8 mouse cellular contexts compared by ENCODE assay signal in the genomic region with DNA sequence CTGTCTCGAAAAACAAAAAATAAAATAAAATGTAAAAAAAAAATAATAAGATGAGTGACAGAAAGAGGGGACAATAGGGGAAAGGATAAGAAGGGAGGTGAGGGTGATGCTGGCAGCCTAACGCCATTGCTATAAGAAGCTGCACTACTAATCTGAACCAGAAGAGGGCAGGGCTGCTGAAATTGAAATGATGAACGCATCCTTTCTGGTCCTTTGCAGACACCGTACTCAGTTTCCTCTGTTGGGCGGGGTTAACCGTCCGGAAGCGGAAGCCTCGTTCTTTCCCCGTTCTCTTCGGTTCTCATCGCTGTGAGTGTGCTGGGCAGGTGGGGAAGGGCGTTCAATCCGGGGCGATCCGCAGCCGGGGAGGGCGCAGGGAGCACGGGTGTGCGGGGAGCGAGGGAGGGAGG. TPM values are rescaled to one million over a fixed set of nuclear protein-coding genes. Genes with fewer than 3 reads are reported as not detected.
A peak's percentile ranks its signal among the peaks of the same experiment; 100 is the strongest.
DNase-seq lines count a peak whose midpoint lies in the region; ATAC-seq and TF ChIP-seq lines count a peak whose summit lies in the region.

A gene (plus strand): TSS at position 224 of the 410 bp plus-strand sequence.

- peak within 1 kb of the TSS; percentile 87 for H3K4me3 ChIP-seq in hindbrain, embryonic 11.5 days (ENCODE audit: low read depth, low read length)
- H3K4me3 ChIP-seq in lung, embryonic 16.5 days (ENCODE audit: low read length) = peak within 1 kb of the TSS; percentile 91
- peak within 1 kb of the TSS; percentile 89 for H3K4me3 ChIP-seq in thymus, adult 2 months (ENCODE audit: control insufficient read depth, insufficient read depth, low read length)

- TF ChIP-seq POLR2A in thymus, adult 2 months (IDR thresholded peaks at IDR 0.05; ENCODE audit: control insufficient read depth, extremely low read depth, insufficient read depth, low read length, poor library complexity) = peak; percentile 61; the same call in 1 of the 2 replicates

- peaks cover 11% of the 10 kb centered on the region; the same call in 1 of the 2 replicates for H3K36me3 ChIP-seq in hindbrain, embryonic 11.5 days (ENCODE audit: control insufficient read depth, insufficient read depth, low read length)
- H3K36me3 ChIP-seq in lung, embryonic 16.5 days (ENCODE audit: control insufficient read depth, insufficient read depth, low read length) = peaks cover 27% of the 10 kb centered on the region
- peaks cover 23% of the 10 kb centered on the region for H3K36me3 ChIP-seq in thymus, adult 2 months (ENCODE audit: control insufficient read depth, insufficient read depth, low read length)

- H3K9me3 ChIP-seq in hindbrain, embryonic 11.5 days (ENCODE audit: control insufficient read depth, low read length) = no peaks in the 10 kb centered on the region
- H3K9me3 ChIP-seq in lung, embryonic 16.5 days (ENCODE audit: control insufficient read depth, low read length) = no peaks in the 10 kb centered on the region

- peak within 1 kb of the TSS; percentile 86 for H3K9ac ChIP-seq in hindbrain, embryonic 11.5 days (ENCODE audit: low read depth, low read length)
- peak within 1 kb of the TSS; percentile 95 for H3K9ac ChIP-seq in lung, embryonic 16.5 days (ENCODE audit: low read length)

- peak within 1 kb of the TSS; percentile 51 for H3K4me2 ChIP-seq in hindbrain, embryonic 11.5 days (replicated peaks; ENCODE audit: low read depth, low read length)
- H3K4me2 ChIP-seq in lung, embryonic 16.5 days (ENCODE audit: low read depth, low read length) = peak within 1 kb of the TSS; percentile 61

- no peak for TF ChIP-seq CTCF in thymus, adult 2 months (IDR thresholded peaks at IDR 0.05; ENCODE audit: borderline replicate concordance, control insufficient read depth, extremely low read depth, insufficient read depth, low read length, poor library complexity)

- peak within 1 kb of the TSS; percentile 89 for H3K27ac ChIP-seq in hindbrain, embryonic 11.5 days (ENCODE audit: low read depth, low read length)
- peak within 1 kb of the TSS; percentile 89 for H3K27ac ChIP-seq in lung, embryonic 16.5 days (ENCODE audit: low read length)
- peak within 1 kb of the TSS; percentile 66 for H3K27ac ChIP-seq in thymus, adult 2 months (ENCODE audit: control insufficient read depth, insufficient read depth, low read length)

- WGBS in hindbrain, embryonic 11.5 days = under 1% methylated on average over 21 of the region's 21 CpGs
- 2% methylated on average over 20 of the region's 21 CpGs for WGBS in lung, embryonic 16.5 days
- WGBS in thymus, adult 2 months = under 1% methylated on average over 18 of the region's 21 CpGs

- peak; percentile 98 for DNase-seq in NIH3T3 (ENCODE audit: low read depth)
- DNase-seq in cerebellum, postnatal 10 days = peak; percentile 97 to 99
- peak; percentile 88 to 92 for DNase-seq in frontal cortex, postnatal 10 days (ENCODE audit: low spot score in 2 of 2)
- DNase-seq in hindbrain, embryonic 11.5 days (ENCODE audit: low spot score) = peak; percentile 98
- peak; percentile 94 for DNase-seq in layer of hippocampus, adult 9-11 months
- DNase-seq in ovary, adult 18-20 months (ENCODE audit: low spot score) = peak; percentile 84
- DNase-seq in thymus, adult 2 months = peak; percentile 93

- H3K27me3 ChIP-seq in hindbrain, embryonic 11.5 days (ENCODE audit: control insufficient read depth, insufficient read depth, low read length) = peaks cover 3% of the 10 kb centered on the region; the same call in 1 of the 2 replicates
- peaks cover 6% of the 10 kb centered on the region; the same call in 1 of the 2 replicates for H3K27me3 ChIP-seq in lung, embryonic 16.5 days (ENCODE audit: control insufficient read depth, insufficient read depth, low read depth, low read length)
- no peaks in the 10 kb centered on the region for H3K27me3 ChIP-seq in thymus, adult 2 months (ENCODE audit: control insufficient read depth, insufficient read depth, low read length)

- ATAC-seq in hindbrain, embryonic 11.5 days (ENCODE audit: low FRiP score) = peak; percentile 81
- peak; percentile 90 for ATAC-seq in lung, embryonic 16.5 days (ENCODE audit: low read depth)

- H3K4me1 ChIP-seq in hindbrain, embryonic 11.5 days (replicated peaks; ENCODE audit: control insufficient read depth, insufficient read depth, low read length) = peaks cover 8% of the 10 kb centered on the region
- H3K4me1 ChIP-seq in lung, embryonic 16.5 days (replicated peaks; ENCODE audit: control insufficient read depth, insufficient read depth, low read length) = peaks cover 11% of the 10 kb centered on the region
- peaks cover 17% of the 10 kb centered on the region for H3K4me1 ChIP-seq in thymus, adult 2 months (replicated peaks; ENCODE audit: control insufficient read depth, insufficient read depth, low read length)

RNA-seq across cellular contexts. Expression of the gene that starts here (rescaled TPM):
- polyA plus RNA-seq in hindbrain, embryonic 11.5 days (2014; fragmentation: Nextera tagmentation; extraction: Ambion mirVana) = 833 and 865 TPM in 2 replicates
- polyA plus RNA-seq in lung, embryonic 16.5 days (2015; fragmentation: Nextera tagmentation; extraction: Ambion mirVana) = 787 and 914 TPM in 2 replicates
- 481 and 516 TPM in 2 replicates for polyA plus RNA-seq in thymus, adult 2 months (2012; rRNA removed)

Comparison
In these comparisons a context has a peak if more than half of its experiments do, and no peak if none do; other contexts are left out.
1. Peak in every context shown above with its lines: DNase-seq, ATAC-seq, H3K4me3 ChIP-seq and H3K27ac ChIP-seq.